Mouse (Mus musculus) liver, adult 2 months (tissue): Measurements from ENCODE around the gene H13. TPM values are rescaled to one million over a fixed set of nuclear protein-coding genes. Genes with fewer than 3 reads are reported as not detected.

ENCODE experiments used
- DNase-seq: peaks from one replicate; pipeline ENCODE4 v3.0.0-alpha.2; 2011; ENCODE audit warnings: low read depth, low spot score; ENCODE audit errors: extremely low read depth
- H3K27ac ChIP-seq: fragments of 200-500 bp; replicated peaks from 2 replicates; pipeline ENCODE4 v1.5.1; 2012; ENCODE audit warnings: low read depth, mild to moderate bottlenecking, control low read depth, inconsistent platforms, low read length; ENCODE audit not compliant: insufficient read depth
- H3K27me3 ChIP-seq: fragments of 200-500 bp; 2 replicates; pipeline ENCODE4 v1.6.1; 2012; ENCODE audit warnings: mild to moderate bottlenecking, moderate library complexity, low read length, inconsistent platforms; ENCODE audit not compliant: control insufficient read depth, insufficient read depth
- H3K36me3 ChIP-seq: fragments of 200-500 bp; 2 replicates; pipeline ENCODE4 v1.6.1; 2012; ENCODE audit warnings: low read length, inconsistent platforms; ENCODE audit not compliant: control insufficient read depth, insufficient read depth
- H3K4me1 ChIP-seq: fragments of 200-500 bp; 2 replicates; pipeline ENCODE4 v1.6.1; 2011; ENCODE audit warnings: low read length; ENCODE audit not compliant: control insufficient read depth, insufficient read depth
- H3K4me3 ChIP-seq: fragments of 200-500 bp; 2 replicates; pipeline ENCODE4 v1.5.1; 2011; ENCODE audit warnings: low read depth, mild to moderate bottlenecking, control low read depth, low read length, moderate library complexity; ENCODE audit not compliant: insufficient read depth
- H3K79me2 ChIP-seq: fragments of 200-500 bp; 2 replicates; pipeline ENCODE4 v1.6.1; 2012; ENCODE audit warnings: inconsistent platforms, mild to moderate bottlenecking, low read length, moderate library complexity; ENCODE audit not compliant: control insufficient read depth, insufficient read depth
- H3K9ac ChIP-seq: fragments of 200-500 bp; 2 replicates; pipeline ENCODE4 v1.6.1; 2012; ENCODE audit warnings: low read depth, mild to moderate bottlenecking, control low read depth, inconsistent platforms, low read length
- CTCF ChIP-seq: fragments of 200-500 bp; IDR thresholded peaks from 2 replicates; pipeline ENCODE4 v1.5.1; 2011; ENCODE audit warnings: low read depth, low read length, control low read depth
- POLR2A ChIP-seq: fragments of 200-500 bp; IDR thresholded peaks from 2 replicates; pipeline ENCODE4 v1.6.1; 2011; ENCODE audit warnings: low read length, control low read depth; ENCODE audit not compliant: insufficient read depth; ENCODE audit errors: extremely low read depth
- WGBS: fragments of 180-500 bp; shearing (Covaris S2); methylation state at CpG from one replicate; pipeline ENCODE4 v1.1.7; 2018; 5-methylcytosine and 5-hydroxymethylcytosine counted together
- polyA plus RNA-seq: library from polyadenylated mRNA; depleted of rRNA; stranded (reverse); fragments of >200 nt; gene quantifications from 2 replicates; pipeline ENCODE4 v1.2.3, GENCODE M21; 2012
- total RNA-seq: library from RNA; depleted of rRNA; stranded (reverse); fragments of >200 nt; gene quantifications from 2 replicates; pipeline ENCODE4 v1.2.3, GENCODE M21; 2014

Gene H13
- total and polyA plus RNA-seq, 2 experiments = 65.5 to 148 TPM

DNA sequence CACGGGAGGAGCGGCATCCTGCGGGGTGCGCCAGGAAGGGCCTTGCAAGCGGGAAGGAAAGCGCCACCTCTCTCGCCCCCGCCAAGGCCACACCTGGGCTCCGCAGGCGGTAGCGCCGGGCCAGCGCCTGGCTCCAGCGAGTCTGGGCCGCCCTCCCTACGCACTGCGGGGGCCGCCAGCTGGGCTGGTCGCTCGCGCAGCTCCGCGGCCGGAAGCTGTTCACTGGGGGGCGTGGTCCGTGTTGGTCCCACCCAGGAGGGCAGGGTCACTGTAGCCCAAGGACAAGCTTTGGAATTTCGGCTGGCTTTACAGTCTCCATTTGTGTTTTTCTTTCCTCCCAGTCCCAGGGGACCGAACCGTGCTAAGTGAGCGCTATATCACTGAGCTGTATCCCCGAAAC lies 38.4 kb downstream of the H13 start:
- DNase-seq = peak; percentile 52
- peaks cover 6% of the 10 kb centered on the region; the same call in 1 of the 2 replicates for H3K36me3 ChIP-seq
- peak overlapping the region; percentile 54 for H3K27ac ChIP-seq
- peaks cover 5% of the 10 kb centered on the region; the same call in 1 of the 2 replicates for H3K4me1 ChIP-seq
- H3K9ac ChIP-seq = peak overlapping the region; percentile 61
- no peaks in the 10 kb centered on the region for H3K79me2 ChIP-seq
- H3K4me3 ChIP-seq = peak overlapping the region; percentile 58
- no peaks in the 10 kb centered on the region for H3K27me3 ChIP-seq
- 31% methylated on average over 31 of the region's 31 CpGs for WGBS
- TF ChIP-seq POLR2A (0 out of 2 replicates have a peak, but pooled peaks have one; percentile 17), CTCF (no peak)

- peaks cover 6% of the 10 kb centered on the region; the same call in 1 of the 2 replicates for H3K36me3 ChIP-seq
- 82% methylated on average over 5 of the region's 5 CpGs for WGBS
- H3K27ac ChIP-seq = 0 out of 2 replicates have a peak overlapping the region, but pooled peaks have one; percentile 18
- H3K4me3 ChIP-seq = no peak overlapping the region
- H3K9ac ChIP-seq = no peak overlapping the region
- H3K27me3 ChIP-seq = no peaks in the 10 kb centered on the region
- DNase-seq = no peak
- peaks cover 5% of the 10 kb centered on the region; the same call in 1 of the 2 replicates for H3K4me1 ChIP-seq
- no peaks in the 10 kb centered on the region for H3K79me2 ChIP-seq
- TF ChIP-seq CTCF (no peak), POLR2A (no peak)
Measured at GRCm38 (mm10) chr2:152709066-152709465, 39.8 kb downstream of the H13 start.

DNA sequence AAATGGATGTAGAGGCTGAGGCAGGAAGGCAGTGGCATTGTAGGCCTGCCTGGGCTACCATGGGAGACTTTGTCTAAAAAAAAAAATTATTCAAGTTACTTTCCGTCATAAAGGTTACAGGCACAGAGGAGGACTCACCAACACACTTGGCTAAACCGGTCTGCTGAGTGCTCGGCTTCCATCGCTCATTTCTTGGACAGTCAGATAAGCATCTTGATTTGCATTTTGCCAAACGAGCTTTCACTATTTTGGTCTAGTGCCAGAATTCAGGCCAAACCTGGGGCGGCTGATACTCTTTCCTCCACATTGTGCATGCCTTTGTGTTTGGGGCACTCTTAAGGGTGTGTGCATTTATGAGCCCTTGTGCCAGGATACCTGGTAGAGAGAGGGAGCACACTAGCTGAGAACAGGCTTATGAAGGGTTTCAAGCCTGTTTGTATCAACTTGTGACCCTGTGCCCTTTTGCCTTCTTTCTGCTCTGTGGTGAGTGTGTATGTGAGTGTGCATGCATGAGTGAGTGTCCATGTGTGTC lies 47.0 kb downstream of the H13 start:
- no peaks in the 10 kb centered on the region for H3K27me3 ChIP-seq
- no peaks in the 10 kb centered on the region for H3K79me2 ChIP-seq
- no peaks in the 10 kb centered on the region for H3K4me1 ChIP-seq
- no peak for DNase-seq
- H3K4me3 ChIP-seq = no peak overlapping the region
- WGBS = 86% methylated on average over 6 of the region's 6 CpGs
- no peak overlapping the region for H3K27ac ChIP-seq
- TF ChIP-seq CTCF = no peak
- no peak for TF ChIP-seq POLR2A
- H3K36me3 ChIP-seq = no peaks in the 10 kb centered on the region
- no peak overlapping the region for H3K9ac ChIP-seq

- H3K27me3 ChIP-seq = no peaks in the 10 kb centered on the region
- WGBS = 85% methylated on average over 11 of the region's 11 CpGs
- H3K79me2 ChIP-seq = no peaks in the 10 kb centered on the region
- H3K4me3 ChIP-seq = no peak overlapping the region
- no peak for DNase-seq
- H3K9ac ChIP-seq = no peak overlapping the region
- no peak for TF ChIP-seq CTCF
- no peak for TF ChIP-seq POLR2A
- H3K36me3 ChIP-seq = no peaks in the 10 kb centered on the region
- H3K4me1 ChIP-seq = no peaks in the 10 kb centered on the region
- H3K27ac ChIP-seq = no peak overlapping the region
Measured at GRCm38 (mm10) chr2:152717652-152718051, 48.4 kb downstream of the H13 start.

GRCm38 (mm10) chr2:152718076-152718475 lies 48.8 kb downstream of the H13 start:
- no peak for TF ChIP-seq CTCF
- no peak for TF ChIP-seq POLR2A
- Histone ChIP-seq H3K27me3 (no peaks in the 10 kb centered on the region), H3K79me2 (no peaks in the 10 kb centered on the region), H3K9ac (no peak overlapping the region), H3K36me3 (no peaks in the 10 kb centered on the region), H3K27ac (no peak overlapping the region), H3K4me3 (no peak overlapping the region), H3K4me1 (no peaks in the 10 kb centered on the region)
- DNase-seq = no peak
- 85% methylated on average over 6 of the region's 6 CpGs for WGBS

DNA sequence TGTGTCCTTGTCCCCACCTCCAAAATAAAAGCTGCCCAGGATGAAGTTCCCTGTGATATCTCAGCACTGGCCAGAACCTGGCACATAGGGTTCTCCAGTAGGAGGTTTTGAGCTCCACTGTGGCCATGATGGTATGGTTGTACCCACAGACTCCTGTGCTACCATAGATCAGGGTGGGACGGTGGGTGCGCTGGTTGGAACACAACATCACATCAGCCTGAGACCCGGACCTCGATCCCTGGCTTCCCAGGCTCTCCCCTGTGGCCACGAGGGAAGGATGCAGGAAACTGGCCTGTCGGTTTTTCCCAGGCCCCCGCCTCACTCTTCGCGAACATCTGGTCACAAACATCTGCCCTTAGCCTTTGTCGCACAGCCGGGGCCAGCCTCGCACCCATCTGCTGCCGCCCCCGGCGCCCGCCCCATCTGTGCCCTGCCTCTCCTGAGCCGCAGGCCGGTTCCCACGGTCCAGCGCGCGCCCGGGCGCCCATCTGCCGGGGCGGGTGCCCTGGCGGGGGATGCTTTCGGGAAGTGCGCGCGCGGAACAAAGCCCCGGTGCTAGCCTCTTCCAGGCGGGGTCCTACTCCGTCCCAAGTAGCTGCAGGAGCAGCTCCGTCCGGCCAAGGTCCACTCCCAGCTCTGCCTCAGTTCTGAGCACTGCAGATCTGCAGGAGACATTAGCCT lies 54.5 kb downstream of the H13 start:
- Histone ChIP-seq H3K36me3 (no peaks in the 10 kb centered on the region), H3K4me1 (peaks cover 7% of the 10 kb centered on the region), H3K79me2 (no peaks in the 10 kb centered on the region), H3K9ac (peak overlapping the region; percentile 61), H3K27me3 (0 out of 2 replicates have a peak, but pooled peaks cover 2% of the 10 kb centered on the region), H3K27ac (no peak overlapping the region), H3K4me3 (peak overlapping the region; percentile 38; the same call in 1 of the 2 replicates)
- no peak for DNase-seq
- 31% methylated on average over 37 of the region's 37 CpGs for WGBS
- no peak for TF ChIP-seq POLR2A
- TF ChIP-seq CTCF = no peak
